Mouse (Mus musculus): ENCODE results near the gene Styk1.

The Styk1 gene

DNA sequence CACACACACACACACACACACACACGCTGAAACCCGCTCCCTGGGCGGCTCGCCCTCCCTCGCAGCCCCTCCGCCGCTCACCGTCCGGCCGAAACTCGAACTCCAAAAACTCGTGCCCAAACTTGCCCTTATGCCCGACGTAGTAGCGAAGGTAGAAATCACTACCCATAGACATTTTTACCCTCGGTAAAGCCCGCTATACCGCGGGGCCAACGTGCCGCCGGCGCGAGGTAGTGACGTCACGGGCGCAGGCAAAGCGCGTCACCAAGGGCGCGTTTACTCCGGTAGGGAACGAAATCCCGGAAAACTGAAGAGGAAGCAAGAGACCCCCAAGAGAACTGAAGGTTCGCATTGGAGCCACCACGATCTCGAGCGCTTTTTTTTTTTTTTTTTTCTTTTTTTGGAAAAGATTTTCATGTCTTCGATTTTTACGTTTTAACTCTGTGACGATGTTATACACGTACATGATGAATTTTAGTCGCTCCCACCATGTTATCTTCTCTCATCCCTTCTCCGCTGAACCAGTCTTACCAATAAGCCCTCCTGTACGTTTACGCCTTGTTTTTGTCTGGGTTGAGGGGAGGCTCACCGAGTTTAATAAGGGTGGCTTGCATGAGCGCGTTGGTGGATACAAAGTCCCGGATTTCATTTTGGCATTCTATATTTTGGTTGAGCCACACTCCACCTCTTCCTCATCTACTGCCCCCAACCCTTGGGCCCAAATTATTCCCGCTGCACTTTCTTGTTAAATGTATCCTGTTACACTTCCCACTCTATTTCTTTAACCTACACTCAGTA, 60.2 kb downstream of the Styk1 start, which contains the start of gene Magohb:
Magohb (minus strand) TSS at position 254 of the 798 bp plus-strand sequence.
- in situ Hi-C loops (cut with MboI, MseI) = loop anchor here in 1 of 2 experiments (25.0 kb wide), 1 partner anchor 1731 kb away; no protein-coding TSS in a partner anchor

DNA sequence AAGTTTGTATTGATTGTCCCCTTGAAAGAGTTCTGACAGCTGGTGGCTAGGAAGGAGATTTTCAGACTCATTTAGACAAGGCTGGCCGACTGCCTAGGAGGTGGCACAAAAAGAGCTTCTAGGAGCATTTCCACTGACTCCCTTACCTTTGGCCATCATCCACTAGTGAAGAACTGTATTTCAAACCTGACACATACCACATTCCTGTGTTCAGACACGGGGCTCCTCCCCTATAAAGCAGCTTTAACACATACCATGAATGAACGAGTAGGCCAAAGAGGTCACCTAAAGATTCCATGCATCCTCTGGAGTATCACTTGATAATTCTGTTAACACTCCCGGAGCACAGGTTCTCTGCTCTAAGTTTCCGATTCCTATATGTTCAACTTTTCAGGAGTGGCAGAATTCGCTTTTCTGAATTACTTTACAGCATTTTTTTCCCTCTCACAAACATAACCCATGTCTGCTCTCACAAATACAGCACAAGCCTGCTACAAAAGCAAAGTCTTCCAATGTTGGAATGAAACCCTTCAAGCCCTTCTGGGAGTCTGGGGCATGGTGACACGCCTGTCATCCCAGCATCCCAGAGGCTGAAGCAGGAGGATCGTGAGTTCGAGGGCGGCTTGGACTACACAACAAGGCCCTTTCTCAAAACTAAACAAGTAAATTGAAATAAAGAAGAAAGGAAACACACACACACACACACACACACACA, 61.0 kb downstream of the Styk1 start:
- in situ Hi-C loops (cut with MboI, MseI) = loop anchor here in 1 of 2 experiments (25.0 kb wide), 1 partner anchor 1730 kb away; no protein-coding TSS in a partner anchor

DNA sequence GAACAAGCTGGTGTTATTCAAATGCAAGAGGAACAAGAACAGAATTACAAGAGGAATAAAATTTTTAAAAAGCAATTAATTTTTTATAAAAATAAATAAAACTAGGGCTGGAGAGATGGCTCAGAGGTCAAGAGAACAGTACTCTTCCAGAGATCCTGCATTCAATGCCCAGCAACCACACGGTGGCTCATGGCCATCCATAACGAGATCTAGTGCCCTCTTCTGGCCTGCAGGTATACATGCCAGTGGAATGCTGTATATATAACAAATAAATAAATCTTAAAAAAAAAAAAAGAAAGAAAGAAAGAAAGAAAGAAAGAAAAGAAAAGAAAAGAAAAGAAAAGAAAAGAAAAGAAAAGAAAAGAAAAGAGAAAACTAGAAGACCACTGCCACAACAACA, 63.0 kb downstream of the Styk1 start:
- in situ Hi-C loops (cut with MboI, MseI) = loop anchor here in 1 of 2 experiments (25.0 kb wide), 1 partner anchor 1728 kb away; no protein-coding TSS in a partner anchor

DNA sequence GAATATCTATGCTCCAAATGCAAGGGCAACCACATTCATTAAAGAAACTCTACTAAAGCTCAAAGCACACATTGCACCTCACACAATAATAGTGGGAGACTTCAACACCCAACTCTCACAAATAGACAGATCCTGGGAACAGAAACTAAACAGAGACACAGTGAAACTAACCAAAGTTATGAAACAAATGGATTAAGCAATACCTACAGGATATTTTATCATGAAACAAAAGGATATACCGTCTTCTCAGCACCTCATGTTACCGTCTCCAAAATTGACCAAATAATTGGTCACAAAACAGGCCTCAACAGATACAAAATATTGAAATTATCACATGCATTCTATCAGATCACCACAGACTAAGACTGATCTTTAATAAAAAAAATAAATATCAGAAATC, 75.2 kb downstream of the Styk1 start:
- in situ Hi-C loops (cut with MboI, MseI) = loop anchor here in 1 of 2 experiments (25.0 kb wide), 1 partner anchor 1716 kb away; no protein-coding TSS in a partner anchor

DNA sequence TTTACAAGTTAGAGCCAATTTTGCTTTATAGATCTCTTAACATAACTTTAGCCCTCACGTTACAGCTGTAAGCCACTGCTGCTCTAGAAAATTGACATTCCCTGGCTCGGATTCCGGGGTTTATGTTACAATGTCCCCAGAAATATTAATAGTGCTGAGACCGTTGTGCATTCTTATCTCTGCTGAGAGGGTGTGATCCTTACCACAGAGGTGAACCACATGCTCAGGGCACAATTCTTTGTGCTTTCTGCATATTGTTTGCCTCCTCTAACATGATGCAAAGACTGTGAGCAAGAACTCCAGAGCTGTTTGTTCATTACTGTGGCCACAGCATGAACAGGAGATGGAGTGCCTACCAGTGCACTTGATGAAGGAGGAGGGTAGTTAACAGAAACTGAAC, 76.7 kb downstream of the Styk1 start:
- in situ Hi-C loops (cut with MboI, MseI) = loop anchor here in 1 of 2 experiments (25.0 kb wide), 1 partner anchor 1714 kb away; no protein-coding TSS in a partner anchor

DNA sequence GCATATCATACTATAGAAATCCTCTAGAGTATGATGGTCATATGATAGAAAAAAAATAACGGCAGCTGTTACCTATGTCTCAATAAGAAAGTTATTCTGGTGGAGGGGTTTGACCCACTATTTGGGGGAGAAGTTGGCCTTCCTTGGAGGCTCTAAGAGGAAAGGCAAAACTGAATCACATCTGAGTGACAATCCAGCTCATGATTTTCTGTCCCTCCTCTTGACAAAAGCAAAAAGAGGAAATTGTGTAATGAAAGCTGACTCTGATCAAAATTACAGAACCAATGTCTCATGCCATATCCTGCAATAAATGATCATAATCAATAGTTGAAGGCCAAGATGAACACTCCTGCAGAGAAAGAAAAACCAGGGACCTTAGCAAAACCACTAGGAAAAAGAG, 81.1 kb downstream of the Styk1 start:
- in situ Hi-C loops (cut with MboI, MseI) = no loop called here

DNA sequence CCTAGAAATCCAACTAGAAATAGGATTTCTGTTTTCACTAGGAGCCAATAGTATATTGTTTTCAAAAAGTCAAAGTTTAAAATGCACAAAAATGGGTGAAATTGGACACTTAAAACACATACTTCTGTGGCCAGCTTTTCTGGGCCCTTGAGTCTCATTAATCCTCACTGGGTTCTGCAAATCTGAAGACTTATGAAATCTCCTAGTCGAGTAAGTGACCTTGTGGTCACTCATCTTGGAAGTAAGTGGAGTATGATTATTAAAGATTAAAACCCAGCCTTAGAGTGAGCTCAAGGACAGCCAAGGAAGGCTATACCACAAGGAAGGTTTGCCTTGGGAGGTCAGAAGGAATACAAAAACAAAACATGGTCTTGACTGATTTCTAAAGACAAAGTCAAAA, 83.1 kb downstream of the Styk1 start:
- in situ Hi-C loops (cut with MboI, MseI) = no loop called here

DNA sequence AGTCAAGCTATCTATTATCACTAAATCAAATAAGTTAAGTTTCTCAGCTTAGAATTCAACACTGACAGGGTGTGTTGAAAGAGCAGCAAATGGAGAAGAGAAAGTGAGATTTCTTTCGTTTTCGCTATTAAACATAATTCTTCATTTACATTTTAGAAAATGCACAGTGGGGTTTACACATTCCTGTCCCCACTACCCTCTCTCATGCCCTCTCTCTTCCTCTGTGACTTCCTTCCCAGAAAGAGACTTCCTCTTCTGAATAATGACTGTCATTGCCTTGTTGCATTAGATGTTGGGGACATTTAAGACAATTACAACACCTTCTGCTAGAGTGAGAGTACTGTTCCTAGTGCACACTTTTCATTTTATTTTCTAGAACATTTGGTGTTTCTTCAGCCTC, 83.8 kb downstream of the Styk1 start:
- in situ Hi-C loops (cut with MboI, MseI) = loop anchor here in 1 of 2 experiments (5.0 kb wide), 1 partner anchor 337 kb away; no protein-coding TSS in a partner anchor

DNA sequence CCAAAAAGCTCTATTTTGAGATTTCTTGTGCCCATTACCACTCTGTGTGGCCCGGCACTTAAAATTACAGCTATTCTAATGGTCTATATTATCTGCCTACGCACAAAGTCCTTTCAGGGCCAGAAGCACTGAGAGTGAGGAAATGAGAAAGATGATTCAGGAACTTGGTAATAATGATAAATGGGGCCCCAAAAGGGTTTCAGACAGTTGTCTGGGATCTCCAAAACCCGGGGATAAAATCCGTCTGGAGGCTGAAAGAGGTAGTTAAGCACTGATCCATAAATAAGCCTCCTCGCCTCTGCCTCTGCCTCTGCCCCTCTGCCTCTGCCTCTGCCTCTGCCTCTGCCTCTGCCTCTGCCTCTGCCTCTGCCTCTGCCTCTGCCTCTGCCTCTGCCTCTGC, 89.2 kb downstream of the Styk1 start:
- in situ Hi-C loops (cut with MboI, MseI) = no loop called here

DNA sequence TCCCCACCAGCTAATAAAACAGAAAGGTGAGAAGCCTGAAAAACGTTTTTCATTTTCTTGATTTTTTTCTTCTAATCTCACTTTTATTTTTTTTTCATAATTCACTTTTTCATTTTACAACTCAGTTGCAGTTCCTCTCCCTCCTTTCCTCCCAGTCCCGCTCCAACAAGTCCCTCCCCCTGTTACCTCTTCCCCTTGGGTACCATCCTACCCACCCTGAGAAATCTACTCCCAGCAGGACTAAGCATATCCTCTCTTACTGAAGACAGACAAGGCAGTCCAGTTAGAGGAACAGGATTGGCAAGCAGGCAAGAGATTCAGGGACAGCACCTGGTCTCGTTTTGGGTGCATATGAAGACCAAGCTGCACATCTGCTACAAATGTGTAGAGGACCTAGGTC, 90.6 kb downstream of the Styk1 start:
- in situ Hi-C loops (cut with MboI, MseI) = no loop called here

DNA sequence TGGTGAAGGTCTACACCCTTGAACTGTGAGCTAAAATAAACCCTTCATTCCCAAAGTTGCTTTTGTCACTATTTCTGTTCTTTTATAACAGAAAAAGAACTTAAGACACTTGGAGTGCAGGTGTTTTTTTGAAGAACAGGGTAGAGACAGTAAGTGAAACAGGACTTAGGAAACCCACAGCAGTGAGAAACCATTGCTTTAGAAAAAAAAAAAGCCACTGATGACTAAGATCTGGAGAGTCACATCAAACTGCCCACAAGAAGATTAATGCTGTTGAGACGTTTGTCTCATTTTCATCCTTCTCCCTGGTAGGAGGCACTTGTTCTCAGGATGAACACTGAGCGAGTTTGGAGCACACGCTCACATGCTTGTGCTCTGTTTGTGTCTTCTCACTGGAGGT, 91.4 kb downstream of the Styk1 start:
- in situ Hi-C loops (cut with MboI, MseI) = no loop called here

Measured in T-helper 17 cell (primary cell).